Mouse (Mus musculus) hindbrain, postnatal 0 days (tissue): ENCODE measurements around the gene Clk3. TPM values are rescaled to one million over a fixed set of nuclear protein-coding genes. Genes with fewer than 3 reads are reported as not detected.

Source experiments
- ATAC-seq: fragments of 200-750 bp; cut with Nextera tagmentation; 2 replicates; pipeline ENCODE4 v1.8.0; 2017; ENCODE audit warnings: mild to moderate bottlenecking, moderate TSS enrichment, moderate library complexity
- DNase-seq: peaks from one replicate; pipeline ENCODE4 v3.0.0-alpha.2; 2015; ENCODE audit warnings: low spot score
- H3K27ac ChIP-seq: fragments of 300-500 bp; sonication (generic); 2 replicates; pipeline ENCODE4 v1.5.1; 2014; ENCODE audit warnings: mild to moderate bottlenecking
- H3K27me3 ChIP-seq: fragments of 300-500 bp; sonication (generic); 2 replicates; pipeline ENCODE4 v1.6.1; 2014; ENCODE audit warnings: low read length, mixed read lengths; ENCODE audit not compliant: insufficient read depth
- H3K36me3 ChIP-seq: fragments of 300-500 bp; sonication (generic); 2 replicates; pipeline ENCODE4 v1.6.1; 2014; ENCODE audit warnings: low read length, mixed read lengths; ENCODE audit not compliant: insufficient read depth
- H3K4me1 ChIP-seq: fragments of 300-500 bp; sonication (generic); 2 replicates; pipeline ENCODE4 v1.6.1; 2014; ENCODE audit warnings: antibody characterized with exemption, low read length, mixed read lengths; ENCODE audit not compliant: insufficient read depth
- H3K4me2 ChIP-seq: fragments of 300-500 bp; sonication (generic); 2 replicates; pipeline ENCODE4 v1.6.1; 2014; ENCODE audit warnings: low read depth, mild to moderate bottlenecking, low read length, moderate library complexity, mixed read lengths
- H3K4me3 ChIP-seq: fragments of 300-500 bp; sonication (generic); 2 replicates; pipeline ENCODE4 v1.5.1; 2014; ENCODE audit warnings: low read length
- H3K9ac ChIP-seq: fragments of 300-500 bp; sonication (generic); replicated peaks from 2 replicates; pipeline ENCODE4 v1.6.1; 2014; ENCODE audit warnings: mild to moderate bottlenecking, low read length, moderate library complexity, mixed read lengths
- H3K9me3 ChIP-seq: fragments of 300-500 bp; sonication (generic); 2 replicates; pipeline ENCODE4 v1.6.1; 2016; ENCODE audit warnings: low read length, mixed read lengths
- CTCF ChIP-seq: IDR thresholded peaks from 2 replicates; pipeline ENCODE4 v1.5.1; 2016; ENCODE audit warnings: antibody characterized with exemption, control low read depth, low read depth
- WGBS: fragments of 180-500 bp; shearing (Covaris S2); extraction: QIAGEN DNeasy Blood & Tissue Kit; methylation state at CpG from one replicate; pipeline ENCODE4 v1.1.7; 2014; 5-methylcytosine and 5-hydroxymethylcytosine counted together
- polyA plus RNA-seq: library from polyadenylated mRNA; unstranded; fragments of >200 nt; fragmentation: Nextera tagmentation; extraction: Ambion mirVana; gene quantifications from 2 replicates; pipeline ENCODE4 v1.2.1, GENCODE M21; 2015
- total RNA-seq: library from RNA; depleted of rRNA; stranded (reverse); fragments of >200 nt; gene quantifications from 2 replicates; pipeline ENCODE4 v1.2.3, GENCODE M21; 2014

The Clk3 gene
- total and polyA plus RNA-seq, 2 experiments from 2014 or later, result 52.7 to 76.3 TPM

GRCm38 (mm10) chr9:57797456-57797855 is 31.8 kb upstream of the Clk3 start:
- Histone ChIP-seq H3K27me3 (no peaks in the 10 kb centered on the region), H3K4me3 (no peak overlapping the region), H3K27ac (no peak overlapping the region), H3K36me3 (peaks cover 35% of the 10 kb centered on the region), H3K4me1 (no peaks in the 10 kb centered on the region), H3K4me2 (no peak overlapping the region), H3K9me3 (no peaks in the 10 kb centered on the region), H3K9ac (no peak overlapping the region)
- DNase-seq (no peak), ATAC-seq (no peak)
- no peak for TF ChIP-seq CTCF
- 95% methylated on average over 8 of the region's 8 CpGs for WGBS

GRCm38 (mm10) chr9:57789733-57790132 is 24.1 kb upstream of the Clk3 start:
- 85% methylated on average over 3 of the region's 3 CpGs for WGBS
- Histone ChIP-seq H3K36me3 (peaks cover 43% of the 10 kb centered on the region; the same call in 1 of the 2 replicates), H3K4me3 (no peak overlapping the region), H3K9ac (no peak overlapping the region), H3K4me1 (no peaks in the 10 kb centered on the region), H3K27ac (no peak overlapping the region), H3K9me3 (no peaks in the 10 kb centered on the region), H3K4me2 (no peak overlapping the region), H3K27me3 (no peaks in the 10 kb centered on the region)
- ATAC-seq, result no peak
- DNase-seq, result no peak
- no peak for TF ChIP-seq CTCF

DNA sequence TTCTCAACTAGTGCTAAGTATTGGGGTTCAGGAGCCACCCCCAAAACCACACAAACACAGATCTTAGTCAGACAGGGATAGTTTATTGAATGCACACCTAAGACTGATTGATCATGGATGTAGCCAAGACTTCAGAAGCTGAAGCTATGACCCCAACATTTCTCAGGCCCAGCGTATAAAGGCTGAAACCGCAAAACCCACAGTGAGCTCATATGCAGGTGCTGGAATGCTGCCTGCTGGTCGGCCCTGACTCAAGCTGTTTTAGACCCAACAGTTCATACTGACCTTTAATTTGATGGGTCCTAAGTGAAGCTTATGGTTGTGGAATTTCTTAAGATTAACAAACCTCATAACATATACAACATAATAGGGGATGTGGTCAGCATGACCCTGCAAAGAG is 17.0 kb upstream of the Clk3 start:
- Histone ChIP-seq H3K27ac (no peak overlapping the region), H3K4me2 (no peak overlapping the region), H3K36me3 (no peaks in the 10 kb centered on the region), H3K9me3 (no peaks in the 10 kb centered on the region), H3K4me3 (no peak overlapping the region), H3K9ac (no peak overlapping the region), H3K4me1 (no peaks in the 10 kb centered on the region), H3K27me3 (no peaks in the 10 kb centered on the region)
- no peak for TF ChIP-seq CTCF
- WGBS, result 90% methylated on average over 3 of the region's 3 CpGs
- DNase-seq (no peak), ATAC-seq (no peak)

- Histone ChIP-seq H3K4me2 (no peak overlapping the region), H3K27ac (no peak overlapping the region), H3K27me3 (no peaks in the 10 kb centered on the region), H3K36me3 (no peaks in the 10 kb centered on the region), H3K4me1 (no peaks in the 10 kb centered on the region), H3K9ac (no peak overlapping the region), H3K9me3 (no peaks in the 10 kb centered on the region), H3K4me3 (no peak overlapping the region)
- DNase-seq (peak; percentile 15), ATAC-seq (peak; percentile 57)
- TF ChIP-seq CTCF, result no peak
- 49% methylated on average over 4 of the region's 4 CpGs for WGBS
Observed at GRCm38 (mm10) chr9:57775736-57776135, 10.1 kb upstream of the Clk3 start.

DNA sequence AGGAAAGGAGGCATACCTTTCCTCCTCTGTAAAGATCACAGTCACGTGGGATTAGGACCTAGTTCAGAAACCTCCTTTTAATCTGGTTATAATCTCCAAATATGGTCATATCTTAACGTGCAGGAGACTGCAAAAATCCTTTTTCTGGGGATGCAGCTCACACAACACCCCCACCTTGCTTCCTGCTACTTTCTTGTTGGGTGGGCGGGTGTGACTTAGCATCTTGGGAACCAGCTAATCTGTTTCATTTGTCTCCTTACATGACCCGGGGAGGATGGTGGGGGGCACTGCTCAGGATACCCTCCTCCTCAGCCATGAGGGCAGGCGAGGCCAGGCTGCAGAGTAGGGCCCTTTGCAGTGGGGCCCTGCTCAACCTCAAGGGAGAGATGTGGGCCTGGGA is 9.4 kb upstream of the Clk3 start:
- WGBS, result 71% methylated on average over 5 of the region's 5 CpGs
- Histone ChIP-seq H3K4me2 (no peak overlapping the region), H3K4me1 (no peaks in the 10 kb centered on the region), H3K36me3 (no peaks in the 10 kb centered on the region), H3K9me3 (no peaks in the 10 kb centered on the region), H3K9ac (no peak overlapping the region), H3K27ac (no peak overlapping the region), H3K27me3 (no peaks in the 10 kb centered on the region), H3K4me3 (no peak overlapping the region)
- no peak for TF ChIP-seq CTCF
- ATAC-seq, result no peak
- DNase-seq, result no peak

- Histone ChIP-seq H3K27ac (no peak overlapping the region), H3K9ac (no peak overlapping the region), H3K4me3 (no peak overlapping the region), H3K27me3 (no peaks in the 10 kb centered on the region), H3K9me3 (no peaks in the 10 kb centered on the region), H3K36me3 (no peaks in the 10 kb centered on the region), H3K4me2 (no peak overlapping the region), H3K4me1 (no peaks in the 10 kb centered on the region)
- no peak for ATAC-seq
- WGBS, result 16% methylated on average over 1 of the region's 1 CpGs
- TF ChIP-seq CTCF, result peak; percentile 54
- peak; percentile 35 for DNase-seq
Observed at GRCm38 (mm10) chr9:57774168-57774567, 8.5 kb upstream of the Clk3 start.

- Histone ChIP-seq H3K27ac (no peak overlapping the region), H3K4me2 (no peak overlapping the region), H3K4me1 (no peaks in the 10 kb centered on the region), H3K27me3 (no peaks in the 10 kb centered on the region), H3K36me3 (no peaks in the 10 kb centered on the region), H3K9ac (no peak overlapping the region), H3K9me3 (no peaks in the 10 kb centered on the region), H3K4me3 (no peak overlapping the region)
- TF ChIP-seq CTCF, result no peak
- no peak for ATAC-seq
- no peak for DNase-seq
- WGBS, result 75% methylated on average over 3 of the region's 3 CpGs
Observed at GRCm38 (mm10) chr9:57773754-57774153, 8.1 kb upstream of the Clk3 start.
